Mouse (Mus musculus): Measurements from ENCODE around the gene Fam228b. TPM values are rescaled to one million over a fixed set of nuclear protein-coding genes. Genes with fewer than 3 reads are reported as not detected.
"Not testable (repeated sequence)": the region's sequence is repeated elsewhere in the genome, so short reads cannot be mapped to it uniquely, and the experiment has no call there.

Fam228b gene
- polyA plus RNA-seq, 1 experiment from 2014 or later, result 1.2 TPM

DNA sequence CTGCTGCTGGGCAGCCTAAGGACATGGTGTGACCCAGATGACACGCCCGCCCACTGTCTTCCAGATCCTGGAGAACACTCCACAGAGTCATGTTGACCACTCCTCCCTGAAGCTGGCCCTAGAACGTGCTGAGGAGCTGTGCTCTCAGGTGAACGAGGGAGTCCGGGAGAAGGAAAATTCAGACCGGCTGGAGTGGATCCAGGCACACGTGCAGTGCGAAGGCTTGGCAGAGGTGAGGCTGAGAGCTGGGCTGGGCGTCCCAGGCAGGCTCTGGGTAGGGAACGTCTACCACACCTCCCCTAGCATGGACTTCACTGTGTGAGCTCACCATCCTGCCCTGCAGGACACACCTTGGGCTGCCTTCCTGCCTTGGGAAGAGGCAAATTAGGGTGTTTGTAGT lies 62.2 kb downstream of the Fam228b start:
- Histone ChIP-seq H3K4me1 (replicated peaks) (no peaks in the 10 kb centered on the region), H3K27ac (no peak overlapping the region), H3K27me3 (replicated peaks) (no peaks in the 10 kb centered on the region), H3K4me3 (replicated peaks) (no peak overlapping the region), H3K9ac (no peak overlapping the region), H3K36me3 (peaks cover 22% of the 10 kb centered on the region), H3K4me2 (replicated peaks) (no peak overlapping the region), H3K9me3 (no peaks in the 10 kb centered on the region)
- no peak for ATAC-seq
- WGBS, result 83% methylated on average over 10 of the region's 10 CpGs

DNA sequence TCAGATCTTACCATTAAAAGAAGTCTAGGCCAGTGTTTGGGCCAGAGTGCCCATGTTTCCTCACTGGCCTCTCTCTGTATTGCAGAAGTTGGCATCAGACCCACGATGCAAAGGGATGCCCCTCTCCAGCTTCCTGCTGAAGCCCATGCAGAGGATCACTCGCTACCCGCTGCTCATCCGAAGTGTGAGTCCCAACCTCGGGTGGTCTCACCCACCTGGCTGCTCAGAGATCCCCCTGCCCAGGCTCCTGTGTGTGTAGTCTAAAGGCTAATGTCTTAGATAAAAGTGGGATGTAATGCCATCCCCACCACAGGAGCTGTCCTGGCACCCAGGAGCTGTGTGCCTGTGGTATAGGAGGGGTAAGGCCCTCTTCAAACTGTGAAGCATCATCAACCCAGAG lies 62.9 kb downstream of the Fam228b start:
- Histone ChIP-seq H3K27me3 (replicated peaks) (no peaks in the 10 kb centered on the region), H3K4me2 (replicated peaks) (no peak overlapping the region), H3K9me3 (no peaks in the 10 kb centered on the region), H3K27ac (no peak overlapping the region), H3K9ac (no peak overlapping the region), H3K4me3 (replicated peaks) (no peak overlapping the region), H3K36me3 (peaks cover 19% of the 10 kb centered on the region), H3K4me1 (replicated peaks) (no peaks in the 10 kb centered on the region)
- ATAC-seq, result no peak
- WGBS, result 94% methylated on average over 5 of the region's 5 CpGs

DNA sequence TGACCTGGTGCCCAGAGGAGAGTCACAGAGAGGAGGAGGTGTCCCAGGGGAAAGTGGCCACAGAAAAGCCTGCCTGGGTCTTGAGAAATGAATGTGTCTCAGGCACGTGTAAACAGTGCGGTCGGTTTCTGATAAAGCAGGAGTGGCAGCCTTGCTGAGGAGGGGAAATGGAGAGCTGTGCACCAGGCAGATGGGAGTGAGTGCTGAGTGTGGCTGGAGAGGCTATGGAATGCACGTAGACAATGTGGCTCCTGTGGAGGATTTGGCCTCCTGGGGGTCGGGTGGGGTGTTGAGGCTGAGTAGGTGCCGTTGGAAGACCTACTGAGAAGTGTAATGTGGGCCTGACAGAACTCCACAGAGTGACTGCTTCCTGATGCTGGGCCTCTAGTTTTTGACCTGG lies 63.4 kb downstream of the Fam228b start:
- not testable (repeated sequence) for H3K27ac ChIP-seq; H3K4me2 ChIP-seq (replicated peaks); H3K4me1 ChIP-seq (replicated peaks); ATAC-seq; H3K9me3 ChIP-seq; H3K27me3 ChIP-seq (replicated peaks); H3K4me3 ChIP-seq (replicated peaks); H3K9ac ChIP-seq
- 39% methylated on average over 6 of the region's 6 CpGs for WGBS
- H3K36me3 ChIP-seq, result peaks cover 19% of the 10 kb centered on the region

DNA sequence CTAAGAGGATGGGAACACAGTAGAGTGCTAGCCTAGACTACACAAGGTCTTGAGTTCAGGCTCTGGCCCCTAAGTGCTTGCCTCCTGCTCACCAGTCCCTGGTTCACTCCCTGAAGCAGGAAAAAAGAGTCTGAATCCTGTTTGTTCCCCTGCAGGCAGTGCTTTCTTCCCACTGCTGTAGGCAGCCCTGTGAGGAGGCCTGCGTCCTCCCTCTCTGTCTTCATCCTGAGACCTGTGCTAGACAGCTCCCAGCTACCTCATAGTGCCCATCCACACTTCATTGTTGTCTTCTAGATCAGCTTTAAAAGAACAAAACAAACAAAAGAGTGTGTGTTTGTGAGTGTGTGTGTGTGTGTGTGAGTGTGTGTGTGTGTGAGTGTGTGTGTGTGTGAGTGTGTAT lies 74.5 kb downstream of the Fam228b start:
- no peaks in the 10 kb centered on the region for H3K4me1 ChIP-seq (replicated peaks)
- no peak overlapping the region for H3K9ac ChIP-seq
- H3K36me3 ChIP-seq, result 0 out of 2 replicates have a peak, but pooled peaks cover 5% of the 10 kb centered on the region
- no peaks in the 10 kb centered on the region for H3K27me3 ChIP-seq (replicated peaks)
- no peak overlapping the region for H3K4me3 ChIP-seq (replicated peaks)
- H3K9me3 ChIP-seq, result no peaks in the 10 kb centered on the region
- H3K27ac ChIP-seq, result no peak overlapping the region
- ATAC-seq, result no peak
- 81% methylated on average over 1 of the region's 1 CpGs for WGBS
- H3K4me2 ChIP-seq (replicated peaks), result no peak overlapping the region

DNA sequence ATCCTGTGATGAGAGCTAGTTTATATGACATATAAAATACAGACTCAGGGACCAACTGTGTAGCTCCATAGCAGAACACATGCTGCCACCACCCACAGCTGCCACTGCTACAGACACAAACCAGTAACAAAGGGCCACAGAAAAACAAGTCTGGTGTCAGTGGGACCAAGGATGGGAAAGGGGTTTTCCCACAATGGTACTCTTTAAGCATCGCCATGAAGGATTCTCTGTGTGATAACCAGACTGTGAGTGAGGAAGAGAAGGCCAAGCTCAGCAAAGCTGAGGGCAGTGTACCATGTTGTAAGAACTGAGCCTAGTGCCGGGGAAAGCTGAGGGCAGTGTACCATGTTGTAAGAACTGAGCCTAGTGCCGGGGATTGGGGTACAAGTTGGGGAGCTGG lies 77.9 kb downstream of the Fam228b start:
- WGBS, result 88% methylated on average over 3 of the region's 3 CpGs
- no peak overlapping the region for H3K4me3 ChIP-seq (replicated peaks)
- no peaks in the 10 kb centered on the region for H3K4me1 ChIP-seq (replicated peaks)
- no peak overlapping the region for H3K4me2 ChIP-seq (replicated peaks)
- H3K9ac ChIP-seq, result no peak overlapping the region
- H3K27me3 ChIP-seq (replicated peaks), result no peaks in the 10 kb centered on the region
- no peak for ATAC-seq
- no peaks in the 10 kb centered on the region for H3K9me3 ChIP-seq
- H3K36me3 ChIP-seq, result no peaks in the 10 kb centered on the region
- no peak overlapping the region for H3K27ac ChIP-seq

Other genes with a start within 250 kb of the Fam228b start
- 38.3 and 39.6 TPM in 2 replicates for gene Itsn2, start 176.6 kb downstream of the Fam228b start, polyA plus RNA-seq (2015; fragmentation: Nextera tagmentation; extraction: Ambion mirVana)
- gene Gm3625, start 176.3 kb downstream of the Fam228b start, polyA plus RNA-seq (2015; fragmentation: Nextera tagmentation; extraction: Ambion mirVana), result not detected in 2 replicates
- 0.14 TPM in 2 replicates for gene Fam228a, start 30.8 kb downstream of the Fam228b start, polyA plus RNA-seq (2015; fragmentation: Nextera tagmentation; extraction: Ambion mirVana)
- gene Pfn4, start 245 bp downstream of the Fam228b start, polyA plus RNA-seq (2015; fragmentation: Nextera tagmentation; extraction: Ambion mirVana), result 1.7 TPM in 2 replicates
- gene Sf3b6, start 48.3 kb upstream of the Fam228b start, polyA plus RNA-seq (2015; fragmentation: Nextera tagmentation; extraction: Ambion mirVana), result 203 and 231 TPM in 2 replicates
- gene Fkbp1b, start 72.3 kb upstream of the Fam228b start, polyA plus RNA-seq (2015; fragmentation: Nextera tagmentation; extraction: Ambion mirVana), result 8.7 and 9.7 TPM in 2 replicates
- gene Wdcp, start 74.0 kb upstream of the Fam228b start, polyA plus RNA-seq (2015; fragmentation: Nextera tagmentation; extraction: Ambion mirVana), result 15.3 and 15.7 TPM in 2 replicates
- gene Mfsd2b, start 105.1 kb upstream of the Fam228b start, polyA plus RNA-seq (2015; fragmentation: Nextera tagmentation; extraction: Ambion mirVana), result 1.1 and 1.4 TPM in 2 replicates
- 33.8 and 35.3 TPM in 2 replicates for gene Ubxn2a, start 138.4 kb upstream of the Fam228b start, polyA plus RNA-seq (2015; fragmentation: Nextera tagmentation; extraction: Ambion mirVana)
- gene Atad2b, start 148.1 kb upstream of the Fam228b start, polyA plus RNA-seq (2015; fragmentation: Nextera tagmentation; extraction: Ambion mirVana), result 7.7 and 9.4 TPM in 2 replicates